Mouse (Mus musculus) spleen, adult 2 months (tissue): ENCODE data around the gene 2010300C02Rik. TPM values are rescaled to one million over a fixed set of nuclear protein-coding genes. Genes with fewer than 3 reads are reported as not detected.
A peak's percentile ranks its signal among the peaks of the same experiment; 100 is the strongest.

ENCODE experiments used
- DNase-seq, 2 experiments: peaks; one replicate each; pipeline versions ENCODE4 v3.0.0 to v3.0.0-alpha.2; 2012 to 2021; ENCODE audit warnings: low spot score in 2 of 2, low read depth in 1 of 2
- H3K27ac ChIP-seq: fragments of 200-500 bp; 2 replicates; pipeline ENCODE4 v1.5.1; 2012; ENCODE audit warnings: low read length, inconsistent platforms; ENCODE audit not compliant: insufficient read depth
- H3K27me3 ChIP-seq: fragments of 200-500 bp; 2 replicates; pipeline ENCODE4 v1.6.1; 2012; ENCODE audit warnings: mild to moderate bottlenecking, moderate library complexity, low read length, inconsistent platforms; ENCODE audit not compliant: control insufficient read depth, insufficient read depth
- H3K36me3 ChIP-seq: fragments of 200-500 bp; 2 replicates; pipeline ENCODE4 v1.6.1; 2012; ENCODE audit warnings: mild to moderate bottlenecking, low read length, inconsistent platforms; ENCODE audit not compliant: control insufficient read depth, insufficient read depth
- H3K4me1 ChIP-seq: fragments of 200-500 bp; 2 replicates; pipeline ENCODE4 v1.6.1; 2011; ENCODE audit warnings: inconsistent platforms; ENCODE audit not compliant: control insufficient read depth, insufficient read depth, insufficient read length
- H3K4me3 ChIP-seq: fragments of 200-500 bp; 2 replicates; pipeline ENCODE4 v1.5.1; 2011; ENCODE audit warnings: mild to moderate bottlenecking, inconsistent platforms; ENCODE audit not compliant: insufficient read depth, insufficient read length; ENCODE audit errors: extremely low read depth
- CTCF ChIP-seq: fragments of 200-500 bp; IDR thresholded peaks from 2 replicates; pipeline ENCODE4 v1.5.1; 2011; ENCODE audit warnings: mild to moderate bottlenecking, inconsistent platforms; ENCODE audit not compliant: insufficient read depth, insufficient read length, insufficient replicate concordance; ENCODE audit errors: extremely low read depth
- POLR2A ChIP-seq: fragments of 200-500 bp; IDR thresholded peaks from 2 replicates; pipeline ENCODE4 v1.6.1; 2011; ENCODE audit warnings: low read depth, low read length, inconsistent platforms
- WGBS: fragments of 180-500 bp; shearing (Covaris S2); methylation state at CpG from one replicate; pipeline ENCODE4 v1.1.7; 2018; 5-methylcytosine and 5-hydroxymethylcytosine counted together
- polyA plus RNA-seq: library from polyadenylated mRNA; depleted of rRNA; stranded (reverse); fragments of >200 nt; gene quantifications from 2 replicates; pipeline ENCODE4 v1.2.3, GENCODE M21; 2012

2010300C02Rik gene
- polyA plus RNA-seq, 1 experiment, result 0.96 TPM

- DNase-seq, result no peak
- WGBS, result 79% methylated on average over 5 of the region's 5 CpGs
- H3K4me1 ChIP-seq, result no peaks in the 10 kb centered on the region
- H3K36me3 ChIP-seq, result no peaks in the 10 kb centered on the region
- H3K4me3 ChIP-seq, result no peak overlapping the region
- TF ChIP-seq POLR2A, result no peak
- no peak for TF ChIP-seq CTCF
- no peak overlapping the region for H3K27ac ChIP-seq
- no peaks in the 10 kb centered on the region for H3K27me3 ChIP-seq
These were observed 32.4 kb downstream of the 2010300C02Rik start for GRCm38 (mm10) chr1:37687515-37687914.

GRCm38 (mm10) chr1:37686953-37687441, 32.9 kb downstream of the 2010300C02Rik start:
- TF ChIP-seq POLR2A (no peak), CTCF (no peak)
- no peaks in the 10 kb centered on the region for H3K36me3 ChIP-seq
- H3K4me3 ChIP-seq, result no peak overlapping the region
- no peaks in the 10 kb centered on the region for H3K4me1 ChIP-seq
- no peak overlapping the region for H3K27ac ChIP-seq
- no peak for DNase-seq
- 83% methylated on average over 15 of the region's 15 CpGs for WGBS
- H3K27me3 ChIP-seq, result no peaks in the 10 kb centered on the region

GRCm38 (mm10) chr1:37678327-37679123, 41.4 kb downstream of the 2010300C02Rik start:
- Histone ChIP-seq H3K27ac (no peak overlapping the region), H3K4me3 (no peak overlapping the region), H3K36me3 (no peaks in the 10 kb centered on the region), H3K4me1 (no peaks in the 10 kb centered on the region), H3K27me3 (no peaks in the 10 kb centered on the region)
- no peak for TF ChIP-seq POLR2A
- TF ChIP-seq CTCF, result peak; percentile 90; the same call in 1 of the 2 replicates
- WGBS, result 69% methylated on average over 9 of the region's 9 CpGs
- DNase-seq, result peak; percentile 15 to 72

- TF ChIP-seq CTCF (no peak), POLR2A (no peak)
These were observed 42.8 kb downstream of the 2010300C02Rik start for GRCm38 (mm10) chr1:37676967-37677512.

GRCm38 (mm10) chr1:37675444-37675843, 44.4 kb downstream of the 2010300C02Rik start:
- Histone ChIP-seq H3K4me3 (no peak overlapping the region), H3K36me3 (no peaks in the 10 kb centered on the region), H3K27ac (no peak overlapping the region), H3K4me1 (no peaks in the 10 kb centered on the region), H3K27me3 (no peaks in the 10 kb centered on the region)
- WGBS, result 71% methylated on average over 6 of the region's 6 CpGs
- TF ChIP-seq POLR2A (no peak), CTCF (no peak)
- no peak for DNase-seq

More at GRCm38 (mm10) chr1:37676967-37677512, 42.8 kb downstream of the 2010300C02Rik start:
- H3K36me3 ChIP-seq, result no peaks in the 10 kb centered on the region
- no peak overlapping the region for H3K4me3 ChIP-seq
- H3K27me3 ChIP-seq, result no peaks in the 10 kb centered on the region
- DNase-seq, result no peak
- no peak overlapping the region for H3K27ac ChIP-seq
- 30% methylated on average over 7 of the region's 7 CpGs for WGBS
- no peaks in the 10 kb centered on the region for H3K4me1 ChIP-seq

GRCm38 (mm10) chr1:37674266-37674665, 45.6 kb downstream of the 2010300C02Rik start:
- H3K4me3 ChIP-seq, result no peak overlapping the region
- TF ChIP-seq POLR2A, result no peak
- no peak for TF ChIP-seq CTCF
- 92% methylated on average over 8 of the region's 8 CpGs for WGBS
- DNase-seq, result no peak
- H3K27ac ChIP-seq, result no peak overlapping the region
- no peaks in the 10 kb centered on the region for H3K36me3 ChIP-seq
- no peaks in the 10 kb centered on the region for H3K4me1 ChIP-seq
- H3K27me3 ChIP-seq, result no peaks in the 10 kb centered on the region

- Histone ChIP-seq H3K27me3 (no peaks in the 10 kb centered on the region), H3K27ac (no peak overlapping the region), H3K4me3 (no peak overlapping the region), H3K36me3 (no peaks in the 10 kb centered on the region), H3K4me1 (no peaks in the 10 kb centered on the region)
- WGBS, result 58% methylated on average over 4 of the region's 4 CpGs
- no peak for TF ChIP-seq CTCF
- no peak for TF ChIP-seq POLR2A
- DNase-seq, result no peak
These were observed 48.6 kb downstream of the 2010300C02Rik start for GRCm38 (mm10) chr1:37671316-37671715.
